Mouse (Mus musculus) testis, adult 2 months (tissue): Measurements from ENCODE around the gene Dlg2.

Source experiments
- CTCF ChIP-seq: fragments of 200-500 bp; IDR thresholded peaks from 2 replicates; pipeline ENCODE4 v1.5.1; 2012; ENCODE audit warnings: low read depth, mild to moderate bottlenecking, inconsistent platforms, low read length, moderate library complexity; ENCODE audit not compliant: control insufficient read depth, insufficient read depth, insufficient replicate concordance
- POLR2A ChIP-seq: fragments of 200-500 bp; IDR thresholded peaks from 2 replicates; pipeline ENCODE4 v1.6.1; 2012; ENCODE audit warnings: low read depth, mild to moderate bottlenecking, inconsistent platforms, low read length, moderate library complexity; ENCODE audit not compliant: control insufficient read depth

DNA sequence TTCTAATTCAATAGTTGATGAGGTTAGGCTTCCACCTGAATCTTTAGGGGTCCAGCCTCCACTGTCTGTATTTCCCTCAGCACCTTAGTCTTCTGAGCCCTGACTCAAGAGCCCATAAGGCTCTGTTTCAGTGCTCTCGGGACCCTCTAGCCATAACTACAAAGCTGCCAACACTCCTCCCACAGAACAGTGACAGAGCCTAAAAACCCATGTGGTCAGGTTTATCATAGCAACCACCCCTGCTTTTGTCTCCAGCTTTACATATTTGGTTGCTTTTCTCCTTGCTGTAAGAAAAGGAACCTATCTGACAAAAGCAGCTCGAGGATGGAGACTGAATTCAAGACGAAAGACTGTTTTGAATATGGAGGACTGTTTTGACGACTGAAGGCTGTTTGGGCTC is 765.2 kb downstream of the Dlg2 start:
- no peak for TF ChIP-seq POLR2A
- no peak for TF ChIP-seq CTCF
